8 mouse cellular contexts compared by ENCODE assay signal in the genomic region with DNA sequence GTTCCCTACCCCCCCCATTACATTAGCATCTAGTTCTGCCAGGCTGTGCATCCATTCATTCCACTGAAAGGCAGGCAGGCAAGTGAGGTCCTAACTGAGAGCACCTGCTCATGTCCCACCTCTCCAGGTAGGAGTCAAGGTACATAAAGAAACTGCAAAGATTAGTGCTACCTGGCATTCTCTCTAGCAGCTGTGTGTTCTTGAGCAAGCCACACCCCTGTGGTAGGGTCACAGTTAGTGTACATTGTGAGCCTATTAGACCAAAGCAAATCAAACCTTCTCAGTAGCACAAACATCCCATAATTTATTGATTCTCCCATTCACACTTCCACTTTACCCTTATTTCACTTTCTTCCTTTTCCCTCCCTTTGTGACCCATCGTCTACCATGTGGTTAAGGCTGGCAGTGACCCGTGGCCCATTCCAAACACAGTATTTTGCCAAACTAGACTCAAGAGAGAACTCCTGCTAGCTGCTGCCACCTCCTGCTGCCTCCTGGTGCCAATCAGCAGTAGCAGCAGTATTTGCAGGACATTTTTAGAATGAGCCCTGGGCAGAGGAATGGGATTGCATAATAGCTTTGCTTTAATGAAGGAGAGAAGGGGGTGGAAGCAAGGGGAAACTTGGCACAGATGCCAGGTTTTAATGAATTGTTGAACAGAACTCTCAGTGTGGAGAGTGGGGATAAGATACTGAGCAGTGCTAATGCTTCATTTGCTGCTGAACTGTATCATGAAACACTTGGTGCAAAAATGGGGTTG.
DNase-seq lines count a peak whose midpoint lies in the region; ATAC-seq and TF ChIP-seq lines count a peak whose summit lies in the region.
"Had no signal": no experiment of that assay in that cellular context is flagged by ENCODE, and none has a peak within 500 bp of the region (broad histone marks: within the 10 kb centered on the region; RNA-seq: fewer than 3 reads in every experiment).

No protein-coding gene starts in this region.

- H3K9ac ChIP-seq in hindbrain, postnatal 0 days (replicated peaks; ENCODE audit: low read length), result no peak overlapping the region
- H3K9ac ChIP-seq: lung, embryonic 15.5 days had no signal

- no peak overlapping the region for H3K4me2 ChIP-seq in hindbrain, postnatal 0 days (ENCODE audit: low read depth, low read length)
- H3K4me2 ChIP-seq: lung, embryonic 15.5 days had no signal

- peak; percentile 60 for TF ChIP-seq CTCF in hindbrain, postnatal 0 days (IDR thresholded peaks at IDR 0.05; ENCODE audit: low read depth)

- no peaks in the 10 kb centered on the region for H3K36me3 ChIP-seq in hindbrain, postnatal 0 days (ENCODE audit: insufficient read depth, low read length)
- H3K36me3 ChIP-seq: lung, embryonic 15.5 days had no signal

- no peak overlapping the region for H3K27ac ChIP-seq in hindbrain, postnatal 0 days
- H3K27ac ChIP-seq: lung, embryonic 15.5 days had no signal

- peak; percentile 87 for DNase-seq in Muller cell, postnatal 12 days (ENCODE audit: inconsistent ontology term)
- DNase-seq in adipocyte (ENCODE audit: low spot score), result peak; percentile 3
- DNase-seq in hindbrain, postnatal 0 days (ENCODE audit: low spot score), result peak; percentile 73
- peak; percentile 61 to 88 for DNase-seq in left cerebral cortex, postnatal 14 days (ENCODE audit: low spot score in 2 of 2)
- DNase-seq in ovary, postnatal 10 days (ENCODE audit: low spot score), result no peak
- no peak for DNase-seq in gastrocnemius, postnatal 4 days (ENCODE audit: low spot score in 2 of 2)
- DNase-seq in lung, postnatal 14 days, result no peak

- no peaks in the 10 kb centered on the region for H3K27me3 ChIP-seq in hindbrain, postnatal 0 days (ENCODE audit: insufficient read depth, low read length)
- H3K27me3 ChIP-seq: lung, embryonic 15.5 days had no signal

- H3K4me1 ChIP-seq in hindbrain, postnatal 0 days (ENCODE audit: insufficient read depth, low read length), result no peaks in the 10 kb centered on the region
- H3K4me1 ChIP-seq: lung, embryonic 15.5 days had no signal

- 30% methylated on average over 2 of the region's 2 CpGs for WGBS in hindbrain, postnatal 0 days

- no peak overlapping the region for H3K4me3 ChIP-seq in hindbrain, postnatal 0 days (ENCODE audit: low read length)
- H3K4me3 ChIP-seq: lung, embryonic 15.5 days had no signal

- ATAC-seq in hindbrain, postnatal 0 days, result peak; percentile 92

- H3K9me3 ChIP-seq in hindbrain, postnatal 0 days (ENCODE audit: low read length), result no peaks in the 10 kb centered on the region
- H3K9me3 ChIP-seq: lung, embryonic 15.5 days had no signal

- intact Hi-C loops in left cerebral cortex, postnatal 14 days (cut with DNase I), result no loop called here

Comparison
In these comparisons a context has a peak if more than half of its experiments do, and no peak if none do; other contexts are left out.
1. DNase-seq: peak in Muller cell, postnatal 12 days (single experiment), adipocyte (single experiment), hindbrain, postnatal 0 days (single experiment) and left cerebral cortex, postnatal 14 days (2 of 2); none in ovary, postnatal 10 days (single experiment), gastrocnemius, postnatal 4 days (0 of 2) and lung, postnatal 14 days (single experiment).